Mouse (Mus musculus): ENCODE measurements around the gene Epha5.

The Epha5 gene

GRCm38 (mm10) chr5:84313619-84314018 is 103.6 kb downstream of the Epha5 start:
- DNase-seq (ENCODE audit: low read depth, low spot score), result no peak

GRCm38 (mm10) chr5:84298878-84299736 is 118.1 kb downstream of the Epha5 start:
- DNase-seq (ENCODE audit: low read depth, low spot score), result no peak

DNA sequence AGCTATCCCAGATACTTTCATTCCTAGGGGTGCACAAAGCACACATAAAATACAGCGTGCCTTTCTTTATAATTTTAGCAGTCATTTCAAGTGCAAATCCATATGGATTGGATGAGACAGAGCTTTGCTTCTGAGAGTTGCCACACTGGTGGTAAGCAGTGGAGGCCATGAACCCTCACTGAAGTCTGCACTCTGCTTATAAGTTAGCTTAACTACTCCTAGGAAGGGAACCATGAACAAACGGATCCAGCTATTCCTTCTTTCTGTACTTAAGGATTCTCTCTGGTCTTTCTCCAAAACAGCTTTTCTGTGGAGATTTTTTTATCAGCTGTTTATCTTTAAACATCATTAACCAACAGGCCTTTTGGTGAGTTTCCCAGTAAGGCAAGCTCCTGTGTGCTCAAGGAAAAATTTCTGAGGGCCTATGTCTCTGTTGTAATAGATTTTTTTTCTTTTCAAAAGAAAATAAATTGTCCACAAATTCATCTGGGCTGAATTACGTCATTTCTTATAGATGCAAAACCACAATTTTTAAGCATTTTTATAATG is 127.7 kb downstream of the Epha5 start:
- no peak for DNase-seq (ENCODE audit: low read depth, low spot score)

- no peak for DNase-seq (ENCODE audit: low read depth, low spot score)
Measured at GRCm38 (mm10) chr5:84281290-84282017, 135.7 kb downstream of the Epha5 start.

- DNase-seq (ENCODE audit: low read depth, low spot score), result no peak
Measured at GRCm38 (mm10) chr5:84276996-84277395, 140.2 kb downstream of the Epha5 start.

GRCm38 (mm10) chr5:84265407-84265806 is 151.8 kb downstream of the Epha5 start:
- no peak for DNase-seq (ENCODE audit: low read depth, low spot score)

DNA sequence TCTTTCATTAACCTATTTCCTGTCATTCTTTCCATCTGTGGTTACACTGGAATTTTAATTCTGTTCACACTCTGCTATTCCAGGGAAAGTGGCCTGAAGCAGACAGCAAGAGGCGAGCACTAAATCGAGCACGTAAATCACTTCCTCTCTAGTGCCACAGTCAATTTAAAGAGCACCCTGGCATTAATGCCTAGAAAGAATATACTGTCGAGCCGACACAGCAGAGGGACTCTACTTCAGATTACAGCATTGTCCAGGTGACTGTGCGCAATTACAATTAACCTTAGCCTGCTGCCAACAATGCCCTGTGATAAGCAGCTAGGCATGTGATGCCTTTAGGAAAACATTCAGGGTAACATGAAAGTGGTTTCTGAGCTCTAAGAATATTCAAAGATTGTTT is 153.2 kb downstream of the Epha5 start:
- no peak for DNase-seq (ENCODE audit: low read depth, low spot score)

DNA sequence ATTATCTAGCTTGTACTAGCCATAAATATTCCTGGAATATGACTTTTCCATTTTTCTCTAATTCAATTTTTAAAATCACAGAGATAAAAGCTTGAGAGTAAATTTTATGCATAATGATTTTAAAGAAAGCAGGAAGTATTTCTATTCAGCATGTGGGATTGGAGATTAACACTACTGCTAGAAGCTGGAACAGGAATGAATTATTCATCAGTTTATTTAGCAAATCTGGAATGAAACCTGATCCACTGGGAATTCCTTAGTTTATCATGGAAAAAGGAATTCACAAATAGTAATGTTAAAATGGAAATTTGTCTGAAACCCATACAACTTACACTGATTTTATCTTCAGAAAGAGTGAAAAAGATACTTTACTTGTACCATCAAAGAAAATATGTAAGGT is 187.2 kb downstream of the Epha5 start:
- no peak for DNase-seq (ENCODE audit: low read depth, low spot score)

DNA sequence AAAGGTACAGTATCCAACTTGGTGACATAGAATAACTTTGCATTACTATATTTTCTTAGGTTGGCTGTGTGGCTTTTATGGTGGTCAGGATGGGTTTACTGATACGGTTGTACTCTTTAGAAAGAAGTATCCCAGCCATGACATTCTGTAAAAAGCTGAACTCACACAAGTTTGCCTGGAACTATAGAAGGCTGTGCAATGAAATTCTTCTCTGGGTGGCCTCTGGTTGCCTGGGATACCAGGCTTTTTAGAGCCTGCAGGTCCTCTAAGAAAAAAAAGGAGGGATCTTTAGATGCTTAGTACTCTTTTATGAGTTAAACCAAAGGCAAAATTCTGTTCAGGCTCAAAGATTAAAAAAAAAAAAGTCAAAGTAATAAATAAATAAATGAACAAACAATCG is 208.6 kb downstream of the Epha5 start:
- DNase-seq (ENCODE audit: low read depth, low spot score), result no peak

DNA sequence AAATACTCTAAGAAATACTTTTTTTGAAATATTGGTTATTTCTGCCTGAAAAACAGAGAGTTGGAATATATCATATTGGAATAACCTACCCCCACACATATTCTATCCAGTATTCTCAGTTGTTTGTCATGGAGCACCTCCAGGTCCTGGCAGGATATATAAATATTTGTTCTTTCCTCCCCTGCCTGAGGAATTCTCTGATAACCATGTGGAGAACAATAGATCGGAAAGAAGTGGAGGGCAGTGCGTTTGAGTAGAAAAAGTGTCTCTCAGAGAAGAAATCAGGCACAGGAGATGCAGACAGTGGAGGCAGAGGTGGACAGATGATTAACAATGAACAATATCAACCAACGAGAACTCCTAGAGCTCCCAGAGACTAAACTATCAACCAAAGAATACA is 223.8 kb downstream of the Epha5 start:
- DNase-seq (ENCODE audit: low read depth, low spot score), result no peak

DNA sequence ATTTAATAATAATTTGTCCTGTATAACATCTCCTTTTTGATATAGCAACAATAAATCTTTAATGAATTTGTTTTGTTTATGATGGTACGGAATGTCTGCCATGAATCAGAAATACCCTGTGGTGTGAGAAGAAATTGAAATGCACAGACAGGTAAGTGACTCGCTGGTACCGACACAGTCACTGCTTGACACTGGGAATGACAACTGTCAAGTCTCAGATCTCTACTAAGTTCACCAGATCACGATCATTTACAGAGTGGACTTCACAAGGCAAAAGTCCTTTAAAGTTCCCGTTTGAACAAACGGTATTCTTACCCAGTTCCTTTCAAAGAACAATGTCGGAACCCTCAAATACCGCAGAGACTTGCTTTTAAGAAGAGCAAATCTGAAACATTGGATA is 233.0 kb downstream of the Epha5 start:
- no peak for DNase-seq (ENCODE audit: low read depth, low spot score)

- DNase-seq (ENCODE audit: low read depth, low spot score), result no peak
Measured at GRCm38 (mm10) chr5:84153095-84153494, 264.1 kb downstream of the Epha5 start.

DNA sequence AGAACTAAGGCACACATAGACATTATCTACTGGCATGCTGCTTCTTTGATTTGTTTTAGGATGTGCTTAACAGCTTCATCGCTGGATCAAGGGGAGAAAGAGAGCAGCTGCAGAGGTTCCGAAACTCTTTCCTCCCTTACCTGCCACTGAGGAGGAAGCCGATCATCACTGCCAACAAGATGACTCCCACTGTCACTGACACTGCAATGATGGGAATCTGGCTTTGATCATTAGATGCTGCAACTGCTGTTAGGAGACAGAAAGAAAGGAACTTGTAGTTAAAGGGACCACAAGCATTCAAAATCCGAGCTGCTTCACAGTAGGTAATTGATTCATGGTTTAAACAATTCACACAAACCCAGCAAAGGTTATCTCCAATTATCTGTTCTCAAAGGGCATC is 275.0 kb downstream of the Epha5 start:
- DNase-seq (ENCODE audit: low read depth, low spot score), result no peak

- DNase-seq (ENCODE audit: low read depth, low spot score), result no peak
Measured at GRCm38 (mm10) chr5:84095947-84096346, 321.2 kb downstream of the Epha5 start.

DNA sequence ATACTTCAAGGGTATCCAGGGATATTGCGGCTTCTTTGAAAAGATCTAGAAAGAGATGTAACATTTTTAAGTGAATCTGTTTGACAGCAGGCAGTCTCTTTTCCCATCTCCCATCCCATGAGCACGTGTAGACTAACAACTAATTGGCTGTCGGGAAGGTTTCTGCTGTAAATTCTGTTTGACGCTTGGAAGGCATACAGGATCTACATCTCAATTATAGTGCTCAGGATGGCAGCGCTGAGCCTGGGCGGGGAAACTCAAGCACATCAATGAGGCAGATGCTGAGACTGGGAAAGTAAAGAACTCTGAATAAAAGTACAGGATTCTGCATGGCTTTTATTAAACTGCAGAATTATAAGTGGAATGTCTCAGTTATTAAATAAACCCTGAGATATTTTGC is 335.9 kb downstream of the Epha5 start:
- DNase-seq (ENCODE audit: low read depth, low spot score), result no peak

GRCm38 (mm10) chr5:84070976-84071375 is 346.2 kb downstream of the Epha5 start:
- no peak for DNase-seq (ENCODE audit: low read depth, low spot score)

- DNase-seq (ENCODE audit: low read depth, low spot score), result no peak
Measured at GRCm38 (mm10) chr5:84053880-84054279, 363.3 kb downstream of the Epha5 start.

DNA sequence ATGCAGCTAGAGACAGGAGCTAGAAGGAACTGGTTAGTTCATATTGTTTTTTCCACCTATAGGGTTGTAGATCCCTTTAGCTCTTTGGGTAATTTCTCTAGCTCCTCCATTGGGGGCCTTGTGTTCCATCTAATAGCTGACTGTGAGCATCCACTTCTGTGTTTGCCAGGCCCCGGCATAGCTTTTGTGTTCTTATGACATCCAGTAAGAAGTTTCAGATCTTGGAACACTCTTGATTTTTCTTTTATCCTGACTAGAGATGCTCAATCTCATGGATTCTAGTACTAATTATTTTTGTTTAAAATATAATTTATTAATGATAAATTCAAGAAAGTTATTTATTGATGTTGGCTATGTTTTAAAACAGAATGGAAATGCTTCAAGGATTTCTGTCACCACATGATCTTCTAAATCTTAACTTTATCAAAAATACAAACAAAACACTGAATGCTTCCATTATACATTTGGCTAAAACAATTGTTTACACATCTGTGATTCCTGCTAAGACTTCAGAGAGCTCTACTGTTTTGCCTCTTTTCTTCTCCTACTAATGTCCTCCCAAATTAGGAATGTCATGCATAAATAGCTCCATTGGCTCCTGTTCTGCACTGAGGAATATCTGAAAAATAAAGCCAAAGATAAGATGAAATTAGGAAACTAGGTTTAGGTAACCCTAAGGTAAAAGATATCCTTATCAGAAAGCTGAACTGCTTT is 379.8 kb downstream of the Epha5 start:
- no peak for DNase-seq (ENCODE audit: low read depth, low spot score)
